In genomic region chr1:155146572-155146980, GRCm38 (mm10) we compare ENCODE assay signal across 8 mouse cellular contexts. TPM values are rescaled to one million over a fixed set of nuclear protein-coding genes. Genes with fewer than 3 reads are reported as not detected.
DNase-seq lines count a peak whose midpoint lies in the region; ATAC-seq and TF ChIP-seq lines count a peak whose summit lies in the region.

Gene Mr1, minus strand, starts transcription at chr1:155146814.

- peaks cover 0 to 3% of the 10 kb centered on the region in 2 experiments; a peak in 2 of 4 replicates for H3K36me3 ChIP-seq in MEL (ENCODE audit: control insufficient read depth in 1 of 2, insufficient read depth in 2 of 2, low read length in 2 of 2)
- no peaks in the 10 kb centered on the region for H3K36me3 ChIP-seq in heart, embryonic 12.5 days
- no peaks in the 10 kb centered on the region for H3K36me3 ChIP-seq in kidney, embryonic 16.5 days (ENCODE audit: insufficient read depth, low read length)
- no peaks in the 10 kb centered on the region for H3K36me3 ChIP-seq in splenic B cell, adult 2 months (ENCODE audit: control insufficient read depth, insufficient read depth, low read length, poor library complexity, severe bottlenecking)

- H3K27ac ChIP-seq in MEL (ENCODE audit: control insufficient read depth, low read depth, low read length): peak within 1 kb of the TSS; percentile 60
- peak within 1 kb of the TSS; percentile 37 for H3K27ac ChIP-seq in heart, embryonic 12.5 days (ENCODE audit: poor library complexity, severe bottlenecking)
- H3K27ac ChIP-seq in kidney, embryonic 16.5 days (ENCODE audit: low read length): peak within 1 kb of the TSS; percentile 47

- H3K4me3 ChIP-seq in MEL (ENCODE audit: control insufficient read depth in 1 of 2, insufficient read depth in 1 of 2, low read depth in 2 of 2, low read length in 2 of 2): peak within 1 kb of the TSS; percentile 81
- H3K4me3 ChIP-seq in heart, embryonic 12.5 days: peak within 1 kb of the TSS; percentile 42
- peak within 1 kb of the TSS; percentile 51 for H3K4me3 ChIP-seq in kidney, embryonic 16.5 days (ENCODE audit: low read length)

- intact Hi-C loops in gastrocnemius, postnatal 36 days (cut with DNase I): no loop called here

- no peaks in the 10 kb centered on the region for H3K27me3 ChIP-seq in MEL (ENCODE audit: control insufficient read depth in 1 of 2, insufficient read depth in 2 of 2, low read length in 2 of 2)
- H3K27me3 ChIP-seq in heart, embryonic 12.5 days (replicated peaks): no peaks in the 10 kb centered on the region
- no peaks in the 10 kb centered on the region for H3K27me3 ChIP-seq in kidney, embryonic 16.5 days (ENCODE audit: insufficient read depth, low read length)
- no peaks in the 10 kb centered on the region for H3K27me3 ChIP-seq in splenic B cell, adult 2 months (ENCODE audit: control insufficient read depth, insufficient read depth, low read length, poor library complexity, severe bottlenecking)

- 48% methylated on average over 8 of the region's 8 CpGs for WGBS in heart, embryonic 12.5 days
- WGBS in kidney, embryonic 16.5 days: 22% methylated on average over 8 of the region's 8 CpGs

- TF ChIP-seq EP300 in MEL (IDR thresholded peaks at IDR 0.05; ENCODE audit: low read depth in 1 of 2, low read length in 2 of 2): no peak

- peaks cover 0 to 4% of the 10 kb centered on the region in 2 experiments; a peak in 2 of 4 replicates for H3K4me1 ChIP-seq in MEL (ENCODE audit: control insufficient read depth in 1 of 2, insufficient read depth in 2 of 2, low read length in 2 of 2)
- H3K4me1 ChIP-seq in heart, embryonic 12.5 days (replicated peaks): peaks cover 8% of the 10 kb centered on the region; the same call in 1 of the 2 replicates
- H3K4me1 ChIP-seq in kidney, embryonic 16.5 days (ENCODE audit: insufficient read depth, low read length): peaks cover 9% of the 10 kb centered on the region; the same call in 1 of the 2 replicates

- H3K9me3 ChIP-seq in MEL (replicated peaks; ENCODE audit: insufficient read depth, low read length): no peaks in the 10 kb centered on the region
- no peaks in the 10 kb centered on the region for H3K9me3 ChIP-seq in heart, embryonic 12.5 days (replicated peaks)
- no peaks in the 10 kb centered on the region for H3K9me3 ChIP-seq in kidney, embryonic 16.5 days (ENCODE audit: low read length)

- peak within 1 kb of the TSS; percentile 63 for H3K4me2 ChIP-seq in heart, embryonic 12.5 days
- peak within 1 kb of the TSS; percentile 50 for H3K4me2 ChIP-seq in kidney, embryonic 16.5 days (replicated peaks; ENCODE audit: low read depth, low read length)

- TF ChIP-seq POLR2A in MEL (IDR thresholded peaks at IDR 0.05; ENCODE audit: control insufficient read depth in 1 of 2, insufficient read depth in 1 of 2, low read depth in 1 of 2, low read length in 2 of 2, poor library complexity in 1 of 2): no peak

- H3K9ac ChIP-seq in MEL (ENCODE audit: control insufficient read depth, low read depth, low read length, poor library complexity, severe bottlenecking): peak within 1 kb of the TSS; percentile 55
- H3K9ac ChIP-seq in heart, embryonic 12.5 days: peak within 1 kb of the TSS; percentile 40; the same call in 1 of the 2 replicates
- peak within 1 kb of the TSS; percentile 56 for H3K9ac ChIP-seq in kidney, embryonic 16.5 days (replicated peaks; ENCODE audit: low read length)

- peak; percentile 76; the same call in 1 of the 2 replicates for ATAC-seq in heart, embryonic 12.5 days (ENCODE audit: insufficient number of reproducible peaks, low FRiP score)
- peak; percentile 97 for ATAC-seq in kidney, embryonic 16.5 days (ENCODE audit: low FRiP score, low TSS enrichment)

- no peaks in the 10 kb centered on the region for H3K79me2 ChIP-seq in MEL (ENCODE audit: control insufficient read depth, insufficient read depth, low read length, poor library complexity)

- no peak for TF ChIP-seq RAD21 in MEL (IDR thresholded peaks at IDR 0.05; ENCODE audit: low read depth, low read length)

- TF ChIP-seq CTCF in MEL (IDR thresholded peaks at IDR 0.05 in 2 of 3, conservative IDR thresholded peaks at IDR 0.05 in 1 of 3; ENCODE audit: control insufficient read depth in 1 of 3, insufficient read depth in 1 of 3, low read depth in 2 of 3, low read length in 3 of 3, poor library complexity in 1 of 3, severe bottlenecking in 1 of 3): no peak

- peak; percentile 53 for DNase-seq in gastrocnemius, adult 18-20 months (ENCODE audit: low spot score)
- DNase-seq in gastrocnemius, postnatal 36 days: no peak
- peak; percentile 93 for DNase-seq in MEL (ENCODE audit: low read depth, low spot score)
- DNase-seq in embryo, embryonic 11 days: peak; percentile 74
- DNase-seq in lung, postnatal 36 days: peak; percentile 74
- DNase-seq in splenic B cell, adult 2 months (ENCODE audit: low read depth, low spot score): peak; percentile 85

TF ChIP-seq in MEL, 35 proteins besides CTCF, POLR2A, EP300 and RAD21:
- no peak for TF ChIP-seq GATA1 (IDR thresholded peaks at IDR 0.05; ENCODE audit: low read depth, low read length)
- no peak for TF ChIP-seq GABPA (IDR thresholded peaks at IDR 0.05; ENCODE audit: low read depth, low read length)
- no peak for TF ChIP-seq TCF12 (IDR thresholded peaks at IDR 0.05; ENCODE audit: low read depth, low read length)
- no peak for TF ChIP-seq MAZ (IDR thresholded peaks at IDR 0.05; ENCODE audit: low read depth, low read length)
- peak; percentile 63 for TF ChIP-seq ETS1 (IDR thresholded peaks at IDR 0.05; ENCODE audit: low read depth, low read length)
- no peak for TF ChIP-seq MYB (IDR thresholded peaks at IDR 0.05; ENCODE audit: low read depth, low read length)
- peak; percentile 94 for TF ChIP-seq CHD2 (IDR thresholded peaks at IDR 0.05; ENCODE audit: low read length)
- no peak for TF ChIP-seq MAX (IDR thresholded peaks at IDR 0.05; ENCODE audit: low read length)
- no peak for TF ChIP-seq ELF1 (IDR thresholded peaks at IDR 0.05; ENCODE audit: low read depth, low read length)
- TF ChIP-seq NELFE (IDR thresholded peaks at IDR 0.05; ENCODE audit: low read depth, low read length): no peak
- no peak for TF ChIP-seq ZKSCAN1 (IDR thresholded peaks at IDR 0.05; ENCODE audit: low read depth, low read length)
- no peak for TF ChIP-seq ZC3H11A (IDR thresholded peaks at IDR 0.05; ENCODE audit: low read depth, low read length)
- no peak for TF ChIP-seq ZMIZ1 (IDR thresholded peaks at IDR 0.05; ENCODE audit: low read depth, low read length)
- no peak for TF ChIP-seq POLR2AphosphoS2 (IDR thresholded peaks at IDR 0.05; ENCODE audit: low read length)
- TF ChIP-seq HCFC1 (IDR thresholded peaks at IDR 0.05; ENCODE audit: low read depth, low read length): 0 out of 2 replicates have a peak, but pooled peaks have one; percentile 32
- TF ChIP-seq SMC3 (IDR thresholded peaks at IDR 0.05; ENCODE audit: low read depth, low read length): no peak
- TF ChIP-seq UBTF (IDR thresholded peaks at IDR 0.05; ENCODE audit: borderline replicate concordance, insufficient read depth, low read depth, low read length): no peak
- TF ChIP-seq NRF1 (IDR thresholded peaks at IDR 0.05; ENCODE audit: insufficient read depth, low read depth, low read length, poor library complexity, severe bottlenecking): no peak
- no peak for TF ChIP-seq E2F4 (IDR thresholded peaks at IDR 0.05; ENCODE audit: borderline replicate concordance, low read depth, low read length)
- peak; percentile 44 for TF ChIP-seq TBP (IDR thresholded peaks at IDR 0.05; ENCODE audit: low read depth, low read length)
- TF ChIP-seq MEF2A (IDR thresholded peaks at IDR 0.05; ENCODE audit: extremely low read depth, insufficient replicate concordance, low read depth, low read length, poor library complexity, severe bottlenecking): no peak
- TF ChIP-seq JUND (IDR thresholded peaks at IDR 0.05; ENCODE audit: low read depth, low read length): no peak
- 0 out of 2 replicates have a peak, but pooled peaks have one; percentile 23 for TF ChIP-seq BHLHE40 (IDR thresholded peaks at IDR 0.05; ENCODE audit: borderline replicate concordance, low read depth, low read length)
- TF ChIP-seq USF1 (IDR thresholded peaks at IDR 0.05; ENCODE audit: low read depth, low read length): no peak
- TF ChIP-seq SIN3A (IDR thresholded peaks at IDR 0.05; ENCODE audit: low read length): peak; percentile 82
- no peak for TF ChIP-seq POLR2AphosphoS5 (IDR thresholded peaks at IDR 0.05; ENCODE audit: borderline replicate concordance, low read depth, low read length)
- TF ChIP-seq CHD1 (IDR thresholded peaks at IDR 0.05; ENCODE audit: low read depth, low read length): no peak
- TF ChIP-seq MXI1 (IDR thresholded peaks at IDR 0.05; ENCODE audit: low read depth, low read length): 0 out of 2 replicates have a peak, but pooled peaks have one; percentile 24
- TF ChIP-seq KAT2A (conservative IDR thresholded peaks at IDR 0.05; ENCODE audit: low read depth, low read length): no peak
- TF ChIP-seq RCOR1 (IDR thresholded peaks at IDR 0.05; ENCODE audit: low read depth, low read length): no peak
- TF ChIP-seq TAL1 (IDR thresholded peaks at IDR 0.05; ENCODE audit: low read length): no peak
- no peak for TF ChIP-seq MAFK (IDR thresholded peaks at IDR 0.05; ENCODE audit: borderline replicate concordance, low read depth, low read length)
- TF ChIP-seq MYC (IDR thresholded peaks at IDR 0.05; ENCODE audit: low read depth, low read length): no peak
- peak; percentile 66 for TF ChIP-seq ZNF384 (IDR thresholded peaks at IDR 0.05; ENCODE audit: low read depth, low read length)
- no peak for TF ChIP-seq USF2 (IDR thresholded peaks at IDR 0.05; ENCODE audit: borderline replicate concordance in 1 of 2, insufficient read depth in 1 of 2, low read depth in 1 of 2, low read length in 2 of 2)

RNA-seq across cellular contexts. Expression of gene Mr1, which starts in this region (rescaled TPM):
- total RNA-seq in gastrocnemius, adult 18-20 months (2021): 10 to 100 TPM; 13.8 to 14.8 TPM
- 10 to 100 TPM in 1 of 2 experiments, 1 to 10 TPM in 1; 8.1 to 11.5 TPM for total RNA-seq in gastrocnemius, postnatal 36 days (2021)
- 1.8 and 2.0 TPM in 2 replicates for total RNA-seq in MEL (2012; rRNA removed)
- 1 to 10 TPM in 1 of 2 experiments, not detected in 1; 3.9 TPM for polyA plus RNA-seq in MEL (2012; ENCODE audit: insufficient read depth in 1 of 2, insufficient read length in 2 of 2, low read depth in 1 of 2, low replicate concordance in 2 of 2, missing spikeins in 1 of 2)
- polyA plus RNA-seq in heart, embryonic 12.5 days (2016; fragmentation: Nextera tagmentation; extraction: Ambion mirVana): 3.9 and 4.2 TPM in 2 replicates
- polyA plus RNA-seq in kidney, embryonic 16.5 days (2015; fragmentation: Nextera tagmentation; extraction: Ambion mirVana): 7.1 and 8.6 TPM in 2 replicates

Comparison
In these comparisons a context has a peak if more than half of its experiments do, and no peak if none do; other contexts are left out.
1. DNase-seq: peak in gastrocnemius, adult 18-20 months (single experiment), MEL (single experiment), embryo, embryonic 11 days (single experiment), lung, postnatal 36 days (single experiment) and splenic B cell, adult 2 months (single experiment); none in gastrocnemius, postnatal 36 days (0 of 2).
2. Peak in every context shown above with its lines, with median percentiles within 50 percentile points of each other: H3K27ac ChIP-seq, H3K4me3 ChIP-seq and H3K9ac ChIP-seq.